Mouse (Mus musculus): Measurements from ENCODE around the gene Acaca. TPM values are rescaled to one million over a fixed set of nuclear protein-coding genes. Genes with fewer than 3 reads are reported as not detected.
A peak's percentile ranks its signal among the peaks of the same experiment; 100 is the strongest.

The Acaca gene
- polyA plus RNA-seq, 1 experiment from 2014 or later: 25.5 TPM

DNA sequence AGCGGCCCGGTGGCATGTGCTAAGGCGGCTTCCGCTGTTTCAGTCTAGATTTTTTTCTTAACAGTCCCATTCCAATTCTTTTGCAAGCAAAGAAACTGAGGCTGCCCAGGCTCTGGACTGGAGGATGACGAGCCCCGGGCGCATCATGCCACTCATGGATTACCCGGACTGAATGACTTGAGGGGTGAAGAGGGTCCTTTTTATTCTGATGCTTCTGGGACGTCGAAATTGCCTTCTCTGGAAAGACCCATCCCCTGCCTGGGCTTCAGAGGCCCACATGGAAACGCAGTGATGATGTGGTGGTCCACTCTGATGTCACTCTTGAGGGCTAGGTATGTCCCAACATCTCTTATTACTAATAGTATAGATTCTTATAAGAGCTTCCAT lies 320 bp downstream of the Acaca start:
- 5% methylated on average over 11 of the region's 11 CpGs for WGBS
- Histone ChIP-seq H3K27me3 (ENCODE audit: control insufficient read depth, insufficient read depth, low read length) (no peaks in the 10 kb centered on the region), H3K36me3 (ENCODE audit: control insufficient read depth, insufficient read depth, low read length) (peaks cover 10% of the 10 kb centered on the region), H3K4me2 (replicated peaks; ENCODE audit: low read depth, low read length) (peak overlapping the region; percentile 76), H3K27ac (ENCODE audit: low read length) (no peak overlapping the region), H3K4me3 (ENCODE audit: low read depth, low read length) (peak overlapping the region; percentile 84), H3K9ac (replicated peaks; ENCODE audit: low read depth, low read length) (peak overlapping the region; percentile 21; the same call in 1 of the 2 replicates), H3K4me1 (ENCODE audit: control insufficient read depth, insufficient read depth, low read length) (no peaks in the 10 kb centered on the region), H3K9me3 (ENCODE audit: control insufficient read depth, low read depth, low read length) (no peaks in the 10 kb centered on the region)
- ATAC-seq (ENCODE audit: insufficient number of reproducible peaks, insufficient read depth, low FRiP score, low read depth): peak; percentile 23; the same call in 1 of the 2 replicates

DNA sequence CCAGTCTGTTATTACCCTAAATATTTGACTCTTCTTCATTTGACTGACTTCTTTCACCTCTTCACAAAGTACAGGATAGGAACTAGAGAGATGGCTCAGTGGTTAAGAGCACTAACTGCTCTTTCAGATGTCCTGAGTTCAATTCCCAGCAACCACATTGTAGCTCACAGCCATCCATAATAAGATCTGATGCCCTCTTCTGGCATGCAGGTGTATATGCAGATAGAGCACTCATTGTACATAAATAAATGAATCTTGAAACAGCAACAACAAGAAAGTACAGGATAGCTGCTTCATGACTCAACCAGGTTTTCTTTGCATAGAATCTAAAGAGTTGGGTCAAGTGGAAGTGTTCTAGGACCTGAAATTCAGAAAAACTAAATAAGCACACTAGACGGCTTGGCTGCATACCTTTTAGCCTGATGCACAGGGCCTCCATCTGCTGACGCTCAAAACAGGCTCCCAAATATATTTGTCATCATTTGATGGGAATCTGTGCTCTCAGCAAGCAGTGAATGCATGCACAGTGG lies 4.9 kb downstream of the Acaca start:
- Histone ChIP-seq H3K4me2 (replicated peaks; ENCODE audit: low read depth, low read length) (no peak overlapping the region), H3K4me3 (ENCODE audit: low read depth, low read length) (no peak overlapping the region), H3K9ac (replicated peaks; ENCODE audit: low read depth, low read length) (no peak overlapping the region), H3K4me1 (ENCODE audit: control insufficient read depth, insufficient read depth, low read length) (no peaks in the 10 kb centered on the region), H3K9me3 (ENCODE audit: control insufficient read depth, low read depth, low read length) (no peaks in the 10 kb centered on the region), H3K27ac (ENCODE audit: low read length) (no peak overlapping the region), H3K27me3 (ENCODE audit: control insufficient read depth, insufficient read depth, low read length) (no peaks in the 10 kb centered on the region), H3K36me3 (ENCODE audit: control insufficient read depth, insufficient read depth, low read length) (no peaks in the 10 kb centered on the region)
- WGBS: 92% methylated on average over 2 of the region's 2 CpGs
- no peak for ATAC-seq (ENCODE audit: insufficient number of reproducible peaks, insufficient read depth, low FRiP score, low read depth)

DNA sequence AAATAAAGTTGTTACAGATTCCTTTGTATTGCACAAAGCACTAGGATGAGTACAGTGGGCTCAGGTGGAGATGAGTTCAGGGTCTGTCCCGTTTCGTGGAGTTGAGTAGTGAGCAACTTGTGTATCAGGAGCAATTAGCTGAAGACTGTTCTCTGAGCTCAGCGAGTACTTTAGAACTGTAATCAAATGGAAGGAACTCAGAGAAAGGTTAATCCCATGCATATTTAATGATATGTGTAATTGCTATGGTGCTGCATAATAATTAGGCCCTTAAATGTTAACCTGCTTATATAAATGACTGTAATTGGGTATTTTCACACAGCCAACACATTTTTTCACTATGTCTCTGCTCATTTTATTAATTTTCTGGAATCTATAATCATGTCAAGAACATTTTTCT lies 7.0 kb downstream of the Acaca start:
- no peak for ATAC-seq (ENCODE audit: insufficient number of reproducible peaks, insufficient read depth, low FRiP score, low read depth)
- WGBS: 88% methylated on average over 3 of the region's 3 CpGs

DNA sequence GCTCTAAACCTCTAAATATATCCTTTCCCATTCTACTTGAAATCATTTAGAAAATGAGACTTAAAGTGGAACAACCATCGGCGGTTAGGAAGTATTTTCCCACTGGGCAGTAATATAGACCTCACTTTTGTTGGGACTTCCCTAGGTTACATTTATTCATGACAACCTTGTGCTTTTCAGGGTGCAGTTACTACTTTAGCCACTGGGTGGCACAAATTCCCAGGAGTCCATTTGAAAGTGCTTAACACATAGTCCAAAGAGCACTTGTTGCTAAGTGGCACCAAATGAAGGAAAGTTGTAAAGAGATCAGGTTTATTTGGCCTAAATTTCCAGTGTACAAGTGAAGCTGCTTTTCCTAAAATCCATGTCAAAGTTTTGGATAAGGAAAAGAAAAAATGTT lies 12.3 kb downstream of the Acaca start:
- no peak for ATAC-seq (ENCODE audit: insufficient number of reproducible peaks, insufficient read depth, low FRiP score, low read depth)
- Histone ChIP-seq H3K36me3 (ENCODE audit: control insufficient read depth, insufficient read depth, low read length) (no peaks in the 10 kb centered on the region), H3K9me3 (ENCODE audit: control insufficient read depth, low read depth, low read length) (no peaks in the 10 kb centered on the region), H3K4me2 (replicated peaks; ENCODE audit: low read depth, low read length) (no peak overlapping the region), H3K27ac (ENCODE audit: low read length) (no peak overlapping the region), H3K4me3 (ENCODE audit: low read depth, low read length) (no peak overlapping the region), H3K9ac (replicated peaks; ENCODE audit: low read depth, low read length) (no peak overlapping the region), H3K27me3 (ENCODE audit: control insufficient read depth, insufficient read depth, low read length) (no peaks in the 10 kb centered on the region), H3K4me1 (ENCODE audit: control insufficient read depth, insufficient read depth, low read length) (no peaks in the 10 kb centered on the region)
- 55% methylated on average over 2 of the region's 2 CpGs for WGBS

More for the DNA sequence above, 7.0 kb downstream of the Acaca start:
- Histone ChIP-seq H3K36me3 (ENCODE audit: control insufficient read depth, insufficient read depth, low read length) (no peaks in the 10 kb centered on the region), H3K9me3 (ENCODE audit: control insufficient read depth, low read depth, low read length) (no peaks in the 10 kb centered on the region), H3K4me1 (ENCODE audit: control insufficient read depth, insufficient read depth, low read length) (no peaks in the 10 kb centered on the region), H3K9ac (replicated peaks; ENCODE audit: low read depth, low read length) (no peak overlapping the region), H3K27ac (ENCODE audit: low read length) (no peak overlapping the region), H3K4me2 (replicated peaks; ENCODE audit: low read depth, low read length) (no peak overlapping the region), H3K4me3 (ENCODE audit: low read depth, low read length) (no peak overlapping the region), H3K27me3 (ENCODE audit: control insufficient read depth, insufficient read depth, low read length) (no peaks in the 10 kb centered on the region)

DNA sequence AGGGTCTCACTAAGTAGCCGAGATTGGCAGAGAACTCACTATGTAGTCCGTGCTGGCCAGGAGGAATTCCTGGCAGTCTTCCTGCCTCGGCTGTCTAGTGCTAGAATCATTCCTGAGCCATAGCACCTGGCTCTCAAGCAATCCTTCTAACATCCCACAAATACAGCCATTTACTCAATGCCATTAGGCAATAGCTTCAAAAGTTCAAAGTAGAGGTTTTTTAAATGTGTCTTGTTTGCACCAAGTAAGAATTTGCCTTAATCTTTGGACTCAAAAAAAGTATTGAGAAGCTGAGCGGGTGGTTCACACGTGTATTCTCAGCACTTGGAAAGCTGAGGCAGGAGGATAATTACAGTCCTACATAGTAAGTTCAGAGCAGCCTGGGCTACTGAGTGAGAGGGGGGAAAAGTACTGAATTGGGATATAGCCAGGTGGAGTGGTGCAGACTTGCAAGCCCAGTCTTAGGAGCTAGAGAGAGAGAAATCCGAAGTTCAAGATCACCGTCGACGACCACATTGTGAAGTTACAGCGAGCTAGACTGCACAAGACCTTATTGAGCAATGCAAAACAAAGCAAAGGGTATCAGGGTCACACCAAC lies 15.8 kb downstream of the Acaca start:
- Histone ChIP-seq H3K9me3 (ENCODE audit: control insufficient read depth, low read depth, low read length) (no peaks in the 10 kb centered on the region), H3K36me3 (ENCODE audit: control insufficient read depth, insufficient read depth, low read length) (no peaks in the 10 kb centered on the region), H3K27me3 (ENCODE audit: control insufficient read depth, insufficient read depth, low read length) (no peaks in the 10 kb centered on the region), H3K9ac (replicated peaks; ENCODE audit: low read depth, low read length) (no peak overlapping the region), H3K4me2 (replicated peaks; ENCODE audit: low read depth, low read length) (no peak overlapping the region), H3K4me1 (ENCODE audit: control insufficient read depth, insufficient read depth, low read length) (no peaks in the 10 kb centered on the region), H3K27ac (ENCODE audit: low read length) (no peak overlapping the region), H3K4me3 (ENCODE audit: low read depth, low read length) (no peak overlapping the region)
- ATAC-seq (ENCODE audit: insufficient number of reproducible peaks, insufficient read depth, low FRiP score, low read depth): no peak
- WGBS: 72% methylated on average over 10 of the region's 10 CpGs

DNA sequence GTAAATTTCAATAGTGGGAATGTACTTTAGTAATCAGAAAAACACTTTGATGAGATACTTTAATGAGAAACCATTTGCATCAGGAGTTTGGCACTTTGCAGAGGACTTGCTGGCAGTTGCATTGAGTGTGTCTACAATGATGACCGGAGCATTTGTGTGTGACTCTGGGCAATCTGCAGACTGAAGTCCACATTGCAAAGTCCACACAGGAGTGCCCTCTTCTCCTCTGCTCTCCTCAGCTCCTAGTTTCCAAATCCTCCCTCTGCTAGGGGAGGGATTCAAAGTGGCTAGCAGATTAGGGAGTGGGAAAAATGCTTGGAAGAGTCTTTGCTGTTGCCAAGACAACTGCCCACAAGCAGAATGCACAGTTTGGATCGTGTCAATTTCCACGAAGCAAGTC lies 16.6 kb downstream of the Acaca start:
- H3K27ac ChIP-seq (ENCODE audit: low read length): no peak overlapping the region
- no peak overlapping the region for H3K9ac ChIP-seq (replicated peaks; ENCODE audit: low read depth, low read length)
- H3K4me1 ChIP-seq (ENCODE audit: control insufficient read depth, insufficient read depth, low read length): no peaks in the 10 kb centered on the region
- ATAC-seq (ENCODE audit: insufficient number of reproducible peaks, insufficient read depth, low FRiP score, low read depth): no peak
- H3K4me2 ChIP-seq (replicated peaks; ENCODE audit: low read depth, low read length): no peak overlapping the region
- no peaks in the 10 kb centered on the region for H3K9me3 ChIP-seq (ENCODE audit: control insufficient read depth, low read depth, low read length)
- no peaks in the 10 kb centered on the region for H3K36me3 ChIP-seq (ENCODE audit: control insufficient read depth, insufficient read depth, low read length)
- H3K4me3 ChIP-seq (ENCODE audit: low read depth, low read length): no peak overlapping the region
- H3K27me3 ChIP-seq (ENCODE audit: control insufficient read depth, insufficient read depth, low read length): no peaks in the 10 kb centered on the region
- WGBS: 80% methylated on average over 3 of the region's 3 CpGs

DNA sequence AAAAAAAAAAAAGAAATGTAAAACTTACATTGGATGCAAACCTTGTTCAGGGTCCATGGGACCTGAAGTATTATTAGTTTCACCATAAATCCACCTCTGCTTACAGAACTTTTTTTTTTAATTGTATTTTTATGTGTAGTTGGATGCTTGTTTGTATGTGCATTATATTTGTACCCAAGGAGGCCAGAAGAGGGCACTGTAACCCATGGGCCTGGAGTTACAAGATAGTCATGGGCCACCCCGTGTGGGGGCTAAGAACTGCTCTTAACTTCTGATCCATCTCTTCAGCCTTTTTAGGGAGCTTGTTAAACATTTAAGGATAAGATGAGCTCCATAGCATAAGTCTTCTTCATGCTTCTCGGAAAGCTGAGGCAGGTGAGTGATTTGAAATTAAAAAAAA lies 21.4 kb downstream of the Acaca start:
- H3K36me3 ChIP-seq (ENCODE audit: control insufficient read depth, insufficient read depth, low read length): no peaks in the 10 kb centered on the region
- no peaks in the 10 kb centered on the region for H3K4me1 ChIP-seq (ENCODE audit: control insufficient read depth, insufficient read depth, low read length)
- H3K9me3 ChIP-seq (ENCODE audit: control insufficient read depth, low read depth, low read length): no peaks in the 10 kb centered on the region
- 70% methylated on average over 2 of the region's 2 CpGs for WGBS
- ATAC-seq (ENCODE audit: insufficient number of reproducible peaks, insufficient read depth, low FRiP score, low read depth): no peak
- no peak overlapping the region for H3K27ac ChIP-seq (ENCODE audit: low read length)
- H3K27me3 ChIP-seq (ENCODE audit: control insufficient read depth, insufficient read depth, low read length): no peaks in the 10 kb centered on the region
- H3K4me3 ChIP-seq (ENCODE audit: low read depth, low read length): no peak overlapping the region
- H3K9ac ChIP-seq (replicated peaks; ENCODE audit: low read depth, low read length): no peak overlapping the region
- no peak overlapping the region for H3K4me2 ChIP-seq (replicated peaks; ENCODE audit: low read depth, low read length)

DNA sequence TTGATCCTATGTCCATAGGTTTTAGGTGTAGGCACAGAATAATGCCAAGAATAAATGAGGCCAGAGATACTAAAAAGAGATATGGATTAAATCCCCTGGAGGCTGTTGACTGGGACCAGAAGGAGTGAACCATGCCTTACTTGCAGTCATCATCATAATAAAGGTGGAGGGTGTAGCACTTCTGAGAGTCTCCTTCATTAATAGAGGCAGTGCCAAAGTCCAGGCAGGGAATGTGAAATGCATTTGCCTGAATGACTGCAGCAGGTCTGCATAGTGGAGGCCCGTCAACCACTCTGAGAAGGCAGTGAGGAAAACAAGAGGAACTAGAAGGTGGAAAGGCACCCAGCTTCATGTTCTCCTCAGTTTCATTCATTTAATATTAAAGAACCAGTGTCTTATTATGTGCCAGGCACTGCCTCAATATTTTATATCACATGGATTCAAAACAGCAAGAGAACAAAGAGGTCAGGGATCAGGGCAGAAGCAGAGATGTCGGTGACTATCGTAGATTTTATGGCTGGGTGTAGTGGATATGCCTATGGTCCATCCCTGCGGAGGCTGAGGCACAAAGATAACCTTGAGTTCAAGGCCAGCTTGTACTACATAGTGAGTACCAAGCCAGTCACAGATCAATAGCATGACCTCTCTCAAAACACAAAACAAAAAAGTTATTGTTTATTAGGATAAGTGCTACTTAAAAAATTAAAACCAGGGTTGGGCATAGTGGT lies 27.2 kb downstream of the Acaca start:
- Histone ChIP-seq H3K4me1 (ENCODE audit: control insufficient read depth, insufficient read depth, low read length) (no peaks in the 10 kb centered on the region), H3K9me3 (ENCODE audit: control insufficient read depth, low read depth, low read length) (no peaks in the 10 kb centered on the region), H3K27ac (ENCODE audit: low read length) (no peak overlapping the region), H3K4me3 (ENCODE audit: low read depth, low read length) (no peak overlapping the region), H3K9ac (replicated peaks; ENCODE audit: low read depth, low read length) (no peak overlapping the region), H3K36me3 (ENCODE audit: control insufficient read depth, insufficient read depth, low read length) (no peaks in the 10 kb centered on the region), H3K4me2 (replicated peaks; ENCODE audit: low read depth, low read length) (no peak overlapping the region), H3K27me3 (ENCODE audit: control insufficient read depth, insufficient read depth, low read length) (no peaks in the 10 kb centered on the region)
- WGBS: 86% methylated on average over 4 of the region's 4 CpGs
- no peak for ATAC-seq (ENCODE audit: insufficient number of reproducible peaks, insufficient read depth, low FRiP score, low read depth)
